Mouse (Mus musculus) c-Kit-positive CD71-negative TER-119-negative erythroid progenitor cells, embryonic 14.5 days (primary cell): ENCODE measurements around the gene Prdx6b.

Source experiments
- DNase-seq: peaks from one replicate; pipeline ENCODE4 v3.0.0-alpha.2; 2013; ENCODE audit warnings: low read depth

Gene Prdx6b

DNA sequence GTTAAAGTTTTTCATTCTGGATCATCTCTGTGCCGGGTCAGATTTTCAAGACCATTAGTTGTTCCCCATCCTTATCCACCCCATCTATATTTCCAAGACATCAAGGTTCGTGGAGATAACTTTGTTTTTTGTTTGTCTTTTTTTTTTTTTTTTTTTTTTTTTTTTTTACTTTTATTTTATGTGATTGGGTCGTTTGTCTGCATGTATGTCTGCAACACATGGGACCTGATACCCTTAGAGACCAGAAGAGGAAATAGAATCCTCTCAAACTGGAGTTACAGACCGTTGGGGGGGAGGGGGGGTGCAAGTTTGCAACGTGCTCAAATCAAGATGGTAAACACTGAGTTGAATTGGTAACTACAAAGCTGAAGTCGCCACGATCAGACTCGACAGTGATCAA lies at the start of gene Prdx6b:
Prdx6b (plus strand) TSS at position 301 of the 400 bp plus-strand sequence.
- no peak for DNase-seq

GRCm38 (mm10) chr2:80247466-80247865 lies 44.8 kb upstream of the Prdx6b start:
- no peak for DNase-seq

DNA sequence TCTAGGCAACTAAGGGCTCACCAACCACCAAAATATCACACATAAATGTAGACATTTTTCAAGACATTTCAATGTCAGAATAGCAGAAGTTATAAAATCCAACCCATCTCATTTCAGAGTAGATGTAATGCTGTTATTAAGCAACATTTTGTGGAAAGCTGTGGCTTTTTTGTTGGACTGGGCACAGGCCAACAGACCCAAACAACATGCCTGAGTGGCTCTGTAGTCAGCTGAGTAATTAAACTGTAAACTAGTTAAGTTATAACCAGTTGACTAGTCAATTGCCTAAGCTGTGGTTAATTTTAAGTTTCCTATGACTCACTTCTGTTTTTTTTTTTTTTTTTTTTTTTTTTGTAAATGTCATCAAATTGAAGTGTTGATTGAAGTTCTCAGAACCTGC lies 44.4 kb upstream of the Prdx6b start:
- DNase-seq = no peak

- DNase-seq = no peak
Observed at GRCm38 (mm10) chr2:80259888-80260672, 32.2 kb upstream of the Prdx6b start.

DNA sequence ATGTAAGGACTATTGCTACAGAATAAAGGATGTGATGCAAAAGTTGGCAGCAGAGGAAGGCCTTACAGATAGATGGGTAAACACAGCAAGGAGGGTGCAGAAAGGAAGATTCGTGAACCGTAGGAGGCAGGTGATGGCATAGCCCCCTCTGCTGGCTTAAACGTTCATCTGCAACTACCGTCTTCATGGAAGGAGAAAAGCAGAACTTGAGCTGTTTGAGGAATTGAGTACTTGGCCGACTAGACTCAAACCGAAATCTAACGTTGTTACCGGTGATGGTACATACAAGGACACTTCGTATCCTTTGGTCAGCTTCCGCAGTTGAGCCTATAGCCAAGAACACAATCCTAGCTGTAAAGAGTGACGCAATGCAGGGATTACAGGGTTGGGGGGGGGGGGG lies 25.4 kb upstream of the Prdx6b start:
- peak; percentile 64 for DNase-seq

DNA sequence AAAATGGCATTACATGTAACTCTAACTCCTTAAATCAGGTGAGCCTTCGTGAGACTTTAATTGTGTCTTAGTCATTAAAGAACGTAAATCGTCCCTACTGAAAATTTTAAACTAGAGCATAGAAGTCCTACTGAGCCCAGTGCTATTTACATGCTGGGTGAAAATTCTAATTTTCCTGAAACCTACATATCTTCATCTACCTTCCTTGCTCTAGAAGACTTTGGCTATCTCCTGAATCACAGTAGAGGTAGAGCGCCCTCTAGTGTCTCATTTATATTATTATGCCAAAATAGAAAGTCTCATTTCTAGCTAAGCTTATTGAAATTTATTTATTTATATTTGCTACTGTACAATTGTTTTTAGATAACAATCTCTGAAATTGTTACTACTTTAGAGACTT lies 24.2 kb upstream of the Prdx6b start:
- peak; percentile 8 for DNase-seq

DNA sequence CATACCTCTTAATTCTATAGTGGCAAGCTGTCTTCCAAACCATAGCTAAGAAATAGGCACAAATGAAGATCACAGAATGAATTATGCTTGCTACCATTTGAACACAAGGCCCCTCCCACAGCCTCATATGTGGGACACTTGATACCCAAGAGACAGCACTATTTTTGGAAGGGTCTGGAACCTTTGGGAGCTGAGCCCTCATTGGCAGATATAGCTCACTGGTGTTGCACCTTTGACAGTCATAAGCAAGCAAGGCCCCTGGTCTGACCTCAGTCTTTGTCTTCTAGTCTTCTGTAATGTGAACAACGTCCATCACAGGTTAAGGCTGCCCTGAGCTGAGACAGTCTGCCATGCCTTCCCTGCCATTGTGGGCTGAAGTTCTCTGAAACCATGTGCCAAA lies 20.8 kb upstream of the Prdx6b start:
- DNase-seq = no peak

GRCm38 (mm10) chr2:80273038-80273437 lies 19.2 kb upstream of the Prdx6b start:
- no peak for DNase-seq

- no peak for DNase-seq
Observed at GRCm38 (mm10) chr2:80273763-80274162, 18.5 kb upstream of the Prdx6b start.

- DNase-seq = no peak
Observed at GRCm38 (mm10) chr2:80275136-80275535, 17.1 kb upstream of the Prdx6b start.

GRCm38 (mm10) chr2:80282214-80282613 lies 10.1 kb upstream of the Prdx6b start:
- no peak for DNase-seq

- no peak for DNase-seq
Observed at GRCm38 (mm10) chr2:80286397-80286796, 5.9 kb upstream of the Prdx6b start.

GRCm38 (mm10) chr2:80298334-80298733 lies 6.1 kb downstream of the Prdx6b start:
- DNase-seq = no peak

DNA sequence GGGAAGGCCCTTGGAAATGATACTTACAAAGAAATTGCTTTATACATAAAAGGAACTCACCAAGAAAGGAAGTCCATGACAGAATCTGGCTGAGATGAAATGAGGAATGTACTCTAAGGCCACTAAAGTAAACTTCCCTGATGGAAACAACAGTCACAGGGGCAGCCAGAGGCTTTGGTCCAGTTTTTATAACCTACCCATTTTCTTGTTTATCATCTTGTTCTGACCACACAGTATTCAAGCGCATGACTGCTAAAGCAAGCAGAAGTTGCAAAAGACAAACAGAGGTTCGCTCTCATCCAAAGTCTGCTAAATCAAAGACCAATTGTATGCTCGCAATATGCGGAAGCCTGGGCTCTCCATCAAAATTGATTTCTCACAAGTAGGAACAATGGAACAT lies 8.5 kb downstream of the Prdx6b start:
- no peak for DNase-seq

DNA sequence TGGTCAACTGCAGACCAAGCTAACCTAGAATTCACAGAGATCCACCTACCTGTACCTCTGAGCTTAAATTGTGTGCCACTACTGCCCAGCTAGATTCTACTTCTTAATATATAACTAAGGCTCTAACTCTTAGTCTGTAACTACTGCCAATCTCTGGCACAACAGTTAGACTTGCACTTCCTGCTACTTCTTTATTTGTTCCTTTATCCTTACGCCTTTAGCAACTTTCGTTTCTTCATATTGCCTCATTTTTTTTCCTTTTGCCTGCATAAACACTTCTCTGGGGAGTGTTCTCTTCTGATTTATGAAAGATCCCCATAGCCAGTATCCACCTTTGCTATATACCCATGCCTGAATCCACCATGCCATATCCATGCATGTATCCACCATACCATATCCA lies 11.7 kb downstream of the Prdx6b start:
- DNase-seq = no peak

DNA sequence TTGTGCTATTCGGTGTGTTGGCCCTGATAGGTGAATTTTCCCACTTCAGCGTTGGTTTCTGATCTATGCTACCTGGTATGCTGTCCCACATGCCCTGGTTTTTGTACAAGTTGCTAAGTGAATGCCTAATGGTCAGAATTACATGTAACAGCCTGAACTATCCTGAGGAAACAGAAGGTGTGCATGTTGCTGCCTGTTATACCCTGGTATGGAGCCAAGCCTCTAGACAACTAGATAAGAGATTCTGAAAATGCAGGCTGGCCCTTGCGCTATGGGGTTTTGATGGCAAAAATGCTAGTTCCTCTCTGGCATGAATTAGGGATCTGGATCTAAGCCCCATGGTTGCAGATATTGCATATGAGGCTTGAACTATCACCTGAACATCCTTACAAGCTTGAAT lies 15.4 kb downstream of the Prdx6b start:
- no peak for DNase-seq

DNA sequence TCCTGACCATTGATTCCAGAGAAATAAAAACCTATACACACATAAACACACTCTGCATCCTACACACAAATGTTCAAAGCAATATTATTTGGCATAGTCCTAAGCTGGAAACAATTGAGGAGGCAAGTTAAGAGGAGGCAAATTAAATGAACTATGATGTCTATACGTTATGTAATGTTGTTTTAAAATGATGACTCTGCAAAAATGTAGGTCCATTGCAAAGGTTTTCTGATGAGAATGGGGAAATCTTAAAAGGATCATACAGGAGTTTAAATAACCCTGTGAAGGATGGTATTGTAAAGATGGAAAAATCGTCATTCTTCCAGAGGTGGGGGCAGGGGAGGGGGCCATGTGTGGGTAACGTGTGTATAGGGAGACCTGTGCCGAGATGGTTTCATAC lies 17.5 kb downstream of the Prdx6b start:
- no peak for DNase-seq

DNA sequence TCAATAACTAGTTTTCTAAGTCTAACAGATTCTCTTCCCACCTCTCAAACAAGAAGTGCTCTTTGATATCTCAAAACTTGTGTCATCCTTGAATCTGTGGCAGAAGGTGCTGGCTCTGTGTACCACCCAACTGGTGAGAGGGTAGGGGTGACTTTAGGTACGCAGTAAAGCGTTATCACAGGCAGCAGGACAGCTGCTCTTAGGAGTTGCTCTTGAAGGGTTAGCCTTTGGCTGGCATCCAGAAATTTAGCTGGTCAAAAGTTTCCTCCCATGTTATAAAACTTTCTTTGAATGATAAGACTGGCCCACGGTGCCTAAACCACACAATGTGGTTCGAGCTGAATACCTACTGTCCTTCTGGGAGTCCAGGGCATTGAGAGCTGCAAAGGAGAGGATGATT lies 18.5 kb downstream of the Prdx6b start:
- DNase-seq = no peak

DNA sequence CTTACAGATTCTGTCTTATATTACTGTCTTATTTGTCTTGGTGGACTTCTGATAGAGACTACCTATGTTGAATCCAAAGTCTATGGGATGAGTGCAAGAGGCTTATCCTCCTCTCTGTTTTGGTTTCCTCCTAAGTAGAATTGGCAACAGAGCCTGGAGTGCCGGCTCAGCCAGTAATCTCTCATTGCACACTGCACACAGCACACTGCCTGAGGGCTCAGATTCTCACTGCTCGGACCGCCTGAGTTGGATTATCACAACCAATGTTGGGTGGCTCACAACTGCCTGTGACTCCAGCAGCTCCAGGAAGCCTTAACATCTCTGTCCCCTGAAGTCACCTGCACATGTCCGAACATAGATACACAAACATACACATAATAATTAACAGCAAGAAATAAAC lies 19.1 kb downstream of the Prdx6b start:
- DNase-seq = no peak

DNA sequence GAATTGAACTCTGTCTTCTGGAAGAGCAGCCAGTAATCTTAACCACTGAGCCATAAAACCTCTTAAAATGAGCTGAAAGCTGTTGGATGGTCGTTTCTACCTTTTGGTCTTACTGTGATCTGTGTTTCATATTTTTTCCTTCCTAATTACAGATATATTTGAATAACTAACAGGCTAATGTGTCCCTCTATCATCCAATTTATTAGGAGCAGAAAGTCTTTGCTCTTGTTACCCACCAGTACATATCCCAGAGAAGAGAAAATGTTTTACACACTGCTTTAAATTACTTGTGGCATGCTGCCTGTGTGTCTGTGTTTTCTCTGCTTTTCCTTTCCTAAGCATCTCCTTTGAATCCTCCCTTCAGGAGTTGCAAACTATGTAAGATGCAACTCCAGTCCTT lies 21.9 kb downstream of the Prdx6b start:
- DNase-seq = no peak

- no peak for DNase-seq
Observed at GRCm38 (mm10) chr2:80314854-80315241, 22.6 kb downstream of the Prdx6b start.

DNA sequence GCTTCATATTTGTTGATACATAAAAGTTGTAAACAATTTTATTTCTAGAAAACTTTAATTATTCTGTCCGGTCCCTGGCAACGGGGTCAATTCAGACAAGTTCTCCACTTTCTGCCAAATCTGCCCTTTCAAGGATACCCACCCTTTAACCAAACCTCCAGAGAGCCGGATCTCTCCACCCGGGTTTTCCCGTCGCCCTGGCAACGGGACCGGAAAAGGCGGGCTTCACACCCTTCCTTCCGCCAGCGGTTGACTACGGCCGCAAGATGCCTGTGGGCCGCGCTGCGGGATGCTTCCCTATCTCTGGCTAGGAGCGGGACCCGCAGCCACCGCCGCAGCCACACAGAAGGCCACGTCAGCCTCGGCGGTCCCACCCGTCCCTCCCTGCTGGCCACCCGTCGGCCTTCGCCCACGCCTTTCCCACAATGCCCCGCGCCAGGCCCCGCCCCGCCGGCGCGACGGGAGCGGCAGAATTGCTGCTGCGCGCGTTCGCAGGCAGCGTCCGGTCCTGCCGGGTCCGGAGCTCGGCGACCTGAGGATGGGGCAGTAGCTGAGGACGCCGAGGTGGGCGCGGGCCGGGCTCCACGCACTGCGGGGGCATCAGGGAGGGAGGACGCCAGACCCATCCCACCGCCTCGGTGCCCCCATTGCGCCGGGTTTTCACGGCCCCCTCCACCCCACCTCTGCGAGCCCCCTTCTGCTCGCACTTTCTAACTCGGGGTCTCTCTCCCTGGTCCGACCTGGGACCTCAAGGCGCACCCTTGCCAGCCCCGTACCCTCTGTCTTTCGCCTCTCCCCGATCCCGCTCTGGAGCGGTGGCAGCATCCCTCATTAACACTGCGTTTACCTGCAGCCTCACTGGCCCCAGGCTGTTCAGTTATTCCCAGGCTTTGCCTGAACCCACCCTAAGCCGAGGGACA lies 23.2 kb downstream of the Prdx6b start, which contains the start of gene Dnajc10:
Dnajc10 (plus strand) TSS at position 225 of the 920 bp plus-strand sequence.
- peak; percentile 83 for DNase-seq

- DNase-seq = no peak
Observed at GRCm38 (mm10) chr2:80322878-80323277, 30.6 kb downstream of the Prdx6b start.
